ENCODE assay signal across 20 mouse cellular contexts in the genomic region with DNA sequence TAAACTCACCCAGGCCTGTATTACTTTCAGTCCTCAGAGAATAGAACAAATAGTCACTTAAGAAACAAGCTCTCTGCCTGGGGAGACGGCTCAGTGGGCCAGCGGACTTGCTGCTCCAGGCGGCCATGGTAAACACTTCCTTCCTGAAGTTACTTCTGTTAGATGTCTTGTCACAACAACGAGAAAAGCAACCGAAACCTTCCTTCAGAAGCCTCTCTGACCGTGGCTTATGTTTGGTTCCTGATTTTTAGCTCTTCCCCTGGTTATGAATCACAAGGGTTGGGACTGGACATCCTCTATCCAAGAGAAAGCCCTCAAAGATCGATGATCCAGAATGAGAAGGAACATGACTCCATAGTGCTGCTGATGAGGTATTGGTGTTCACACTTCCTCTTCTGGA.
DNase-seq lines count a peak whose midpoint lies in the region; ATAC-seq and TF ChIP-seq lines count a peak whose summit lies in the region.
"Had no signal": no experiment of that assay in that cellular context is flagged by ENCODE, and none has a peak within 500 bp of the region (broad histone marks: within the 10 kb centered on the region; RNA-seq: fewer than 3 reads in every experiment).

No protein-coding gene starts in this region.

- no peak for TF ChIP-seq CTCF in lung, postnatal 0 days (IDR thresholded peaks at IDR 0.05)

- H3K4me1 ChIP-seq in heart, embryonic 11.5 days (ENCODE audit: control insufficient read depth, insufficient read depth, low read length): peaks cover 4% of the 10 kb centered on the region; the same call in 1 of the 2 replicates
- H3K4me1 ChIP-seq in lung, postnatal 0 days (ENCODE audit: insufficient read depth, low read depth, low read length): no peaks in the 10 kb centered on the region
- no peaks in the 10 kb centered on the region for H3K4me1 ChIP-seq in hindbrain, embryonic 11.5 days (replicated peaks; ENCODE audit: control insufficient read depth, insufficient read depth, low read length)
- H3K4me1 ChIP-seq: liver, embryonic 15.5 days; neural tube, embryonic 12.5 days; stomach, embryonic 15.5 days had no signal

- no peaks in the 10 kb centered on the region for H3K27me3 ChIP-seq in heart, embryonic 11.5 days (ENCODE audit: control insufficient read depth, insufficient read depth, low read length)
- H3K27me3 ChIP-seq in lung, postnatal 0 days (replicated peaks; ENCODE audit: insufficient read depth, low read length): no peaks in the 10 kb centered on the region
- H3K27me3 ChIP-seq in hindbrain, embryonic 11.5 days (ENCODE audit: control insufficient read depth, insufficient read depth, low read length): no peaks in the 10 kb centered on the region
- H3K27me3 ChIP-seq: forebrain, embryonic 12.5 days; heart, embryonic 13.5 days; liver, embryonic 15.5 days; midbrain, embryonic 15.5 days; neural tube, embryonic 12.5 days; stomach, embryonic 15.5 days had no signal

- no peak overlapping the region for H3K27ac ChIP-seq in heart, embryonic 11.5 days (ENCODE audit: low read depth, low read length)
- H3K27ac ChIP-seq in lung, postnatal 0 days (ENCODE audit: low read length): no peak overlapping the region
- no peak overlapping the region for H3K27ac ChIP-seq in hindbrain, embryonic 11.5 days (ENCODE audit: low read depth, low read length)
- H3K27ac ChIP-seq: forebrain, embryonic 12.5 days; heart, embryonic 13.5 days; layer of hippocampus, adult 2 months; liver, embryonic 15.5 days; midbrain, embryonic 15.5 days; neural tube, embryonic 12.5 days; stomach, embryonic 15.5 days had no signal

- no peak overlapping the region for H3K4me2 ChIP-seq in heart, embryonic 11.5 days
- H3K4me2 ChIP-seq in lung, postnatal 0 days (replicated peaks; ENCODE audit: low read depth, low read length): no peak overlapping the region
- no peak overlapping the region for H3K4me2 ChIP-seq in hindbrain, embryonic 11.5 days (replicated peaks; ENCODE audit: low read depth, low read length)
- H3K4me2 ChIP-seq: forebrain, embryonic 12.5 days; heart, embryonic 13.5 days; liver, embryonic 15.5 days; midbrain, embryonic 15.5 days; neural tube, embryonic 12.5 days; stomach, embryonic 15.5 days had no signal

- no peaks in the 10 kb centered on the region for H3K9me3 ChIP-seq in heart, embryonic 11.5 days (replicated peaks; ENCODE audit: control insufficient read depth, low read length)
- H3K9me3 ChIP-seq in lung, postnatal 0 days (ENCODE audit: low read length): no peaks in the 10 kb centered on the region
- H3K9me3 ChIP-seq in hindbrain, embryonic 11.5 days (ENCODE audit: control insufficient read depth, low read length): no peaks in the 10 kb centered on the region
- H3K9me3 ChIP-seq: forebrain, embryonic 12.5 days; heart, embryonic 13.5 days; liver, embryonic 15.5 days; midbrain, embryonic 15.5 days; neural tube, embryonic 12.5 days; stomach, embryonic 15.5 days had no signal

- no peak overlapping the region for H3K4me3 ChIP-seq in heart, embryonic 11.5 days (ENCODE audit: low read depth, low read length)
- no peak overlapping the region for H3K4me3 ChIP-seq in lung, postnatal 0 days (ENCODE audit: low read depth, low read length)
- no peak overlapping the region for H3K4me3 ChIP-seq in hindbrain, embryonic 11.5 days (ENCODE audit: low read depth, low read length)
- H3K4me3 ChIP-seq: forebrain, embryonic 12.5 days; heart, embryonic 13.5 days; layer of hippocampus, adult 2 months; liver, embryonic 15.5 days; midbrain, embryonic 15.5 days; neural tube, embryonic 12.5 days; stomach, embryonic 15.5 days had no signal

- no peak overlapping the region for H3K9ac ChIP-seq in heart, embryonic 11.5 days (ENCODE audit: low read depth, low read length)
- H3K9ac ChIP-seq in lung, postnatal 0 days (replicated peaks; ENCODE audit: low read depth): no peak overlapping the region
- H3K9ac ChIP-seq in hindbrain, embryonic 11.5 days (ENCODE audit: low read depth, low read length): no peak overlapping the region
- H3K9ac ChIP-seq: forebrain, embryonic 12.5 days; heart, embryonic 13.5 days; liver, embryonic 15.5 days; midbrain, embryonic 15.5 days; neural tube, embryonic 12.5 days; stomach, embryonic 15.5 days had no signal

- no peak for TF ChIP-seq EP300 in lung, postnatal 0 days (IDR thresholded peaks at IDR 0.05)

- 69% methylated on average over 7 of the region's 7 CpGs for WGBS in heart, embryonic 11.5 days (ENCODE audit: insufficient replicate concordance)
- 49% methylated on average over 7 of the region's 7 CpGs for WGBS in lung, postnatal 0 days
- 81% methylated on average over 7 of the region's 7 CpGs for WGBS in hindbrain, embryonic 11.5 days

- ATAC-seq in heart, embryonic 11.5 days (replicated peaks; ENCODE audit: insufficient number of reproducible peaks, low FRiP score, low TSS enrichment): no peak
- ATAC-seq in lung, postnatal 0 days: no peak
- peak; percentile 88 for ATAC-seq in common myeloid progenitor, adult 5-6 weeks (replicated peaks; ENCODE audit: low read depth, poor library complexity, severe bottlenecking)
- ATAC-seq in hindbrain, embryonic 11.5 days (ENCODE audit: low FRiP score): no peak
- ATAC-seq: midbrain, embryonic 15.5 days had no signal

- no peaks in the 10 kb centered on the region for H3K36me3 ChIP-seq in heart, embryonic 11.5 days (ENCODE audit: control insufficient read depth, insufficient read depth, low read length)
- no peaks in the 10 kb centered on the region for H3K36me3 ChIP-seq in lung, postnatal 0 days (ENCODE audit: insufficient read depth, low read length)
- no peaks in the 10 kb centered on the region for H3K36me3 ChIP-seq in hindbrain, embryonic 11.5 days (ENCODE audit: control insufficient read depth, insufficient read depth, low read length)
- H3K36me3 ChIP-seq: forebrain, embryonic 12.5 days; heart, embryonic 13.5 days; liver, embryonic 15.5 days; midbrain, embryonic 15.5 days; neural tube, embryonic 12.5 days; stomach, embryonic 15.5 days had no signal

- peak; percentile 92 for DNase-seq in heart, adult 11 months
- peak; percentile 14 for DNase-seq in lung, postnatal 25 days (ENCODE audit: low spot score)
- no peak for DNase-seq in lung, postnatal 0 days (ENCODE audit: low spot score)
- peak; percentile 58 for DNase-seq in naive thymus-derived CD4-positive, alpha-beta T cell, adult 2 months (ENCODE audit: low read depth)
- no peak for DNase-seq in hindbrain, embryonic 11.5 days (ENCODE audit: low spot score)
- DNase-seq in adrenal gland, postnatal 25 days: no peak
- DNase-seq: adrenal gland, postnatal 14 days; cerebellum, postnatal 10 days; gastrocnemius, postnatal 36 days; heart, postnatal 36 days; thymus, adult 2 months had no signal

Comparison
In these comparisons a context has a peak if more than half of its experiments do, and no peak if none do; other contexts are left out.
1. DNase-seq: peak in heart, adult 11 months (single experiment), lung, postnatal 25 days (single experiment) and naive thymus-derived CD4-positive, alpha-beta T cell, adult 2 months (single experiment); none in lung, postnatal 0 days (single experiment), hindbrain, embryonic 11.5 days (single experiment) and adrenal gland, postnatal 25 days (single experiment).